Mouse (Mus musculus) lung, adult 2 months (tissue): ENCODE measurements at regions not wholly inside any gene's neighbourhood (a gene's known extent, or its start where the extent isn't known, plus 50 kb on each side); places are given as distances from the start of the nearest gene placed in this dataset.

ENCODE experiments used
- DNase-seq: peaks from one replicate; pipeline ENCODE4 v3.0.0; 2022
- H3K4me1 ChIP-seq: fragments of 200-500 bp; 2 replicates; pipeline ENCODE4 v1.6.1; 2011; ENCODE audit warnings: low read length; ENCODE audit not compliant: control insufficient read depth, insufficient read depth
- H3K4me3 ChIP-seq: fragments of 200-500 bp; replicated peaks from 2 replicates; pipeline ENCODE3; 2011; ENCODE audit warnings: low read depth, mild to moderate bottlenecking, control low read depth, low read length; ENCODE audit errors: extremely low read depth
- CTCF ChIP-seq: fragments of 200-500 bp; IDR thresholded peaks from 2 replicates; pipeline ENCODE4 v1.5.1; 2011; ENCODE audit warnings: mild to moderate bottlenecking, low read length, control low read depth; ENCODE audit not compliant: insufficient read depth
- POLR2A ChIP-seq: fragments of 200-500 bp; IDR thresholded peaks from 2 replicates; pipeline ENCODE4 v1.6.1; 2011; ENCODE audit warnings: low read depth, mild to moderate bottlenecking, control low read depth, low read length, borderline replicate concordance; ENCODE audit errors: extremely low read depth
- WGBS: fragments of 180-500 bp; shearing (Covaris S2); methylation state at CpG from one replicate; pipeline ENCODE4 v1.1.7; 2018; 5-methylcytosine and 5-hydroxymethylcytosine counted together

- DNase-seq = no peak
- no peak overlapping the region for H3K4me3 ChIP-seq
- TF ChIP-seq CTCF = no peak
- TF ChIP-seq POLR2A = no peak
- 46% methylated on average over 15 of the region's 15 CpGs for WGBS
- no peaks in the 10 kb centered on the region for H3K4me1 ChIP-seq
Observed at GRCm38 (mm10) chr9:113177181-113177917, 530.7 kb downstream of the Pdcd6ip start.

GRCm38 (mm10) chr9:113171767-113172405 lies 536.2 kb downstream of the Pdcd6ip start:
- DNase-seq = no peak
- Histone ChIP-seq H3K4me3 (no peak overlapping the region), H3K4me1 (no peaks in the 10 kb centered on the region)
- no peak for TF ChIP-seq POLR2A
- no peak for TF ChIP-seq CTCF
- 74% methylated on average over 5 of the region's 5 CpGs for WGBS

- Histone ChIP-seq H3K4me1 (no peaks in the 10 kb centered on the region), H3K4me3 (no peak overlapping the region)
- no peak for DNase-seq
- no peak for TF ChIP-seq CTCF
- TF ChIP-seq POLR2A = no peak
- 77% methylated on average over 12 of the region's 12 CpGs for WGBS
Observed at GRCm38 (mm10) chr9:113162897-113163874, 544.9 kb downstream of the Pdcd6ip start.

- 90% methylated on average over 2 of the region's 2 CpGs for WGBS
- no peak for DNase-seq
- Histone ChIP-seq H3K4me3 (no peak overlapping the region), H3K4me1 (no peaks in the 10 kb centered on the region)
- no peak for TF ChIP-seq CTCF
Observed at GRCm38 (mm10) chr9:113160011-113160410, 548.0 kb downstream of the Pdcd6ip start.

- WGBS = 77% methylated on average over 6 of the region's 6 CpGs
- no peak overlapping the region for H3K4me3 ChIP-seq
- TF ChIP-seq CTCF = no peak
- no peak for TF ChIP-seq POLR2A
- no peak for DNase-seq
- no peaks in the 10 kb centered on the region for H3K4me1 ChIP-seq
Observed at GRCm38 (mm10) chr9:113158080-113158479, 550.0 kb downstream of the Pdcd6ip start.

- no peak for TF ChIP-seq CTCF
- no peak for TF ChIP-seq POLR2A
- DNase-seq = no peak
- WGBS = 88% methylated on average over 17 of the region's 17 CpGs
Observed at GRCm38 (mm10) chr9:113157474-113158076, 550.5 kb downstream of the Pdcd6ip start.

GRCm38 (mm10) chr9:113156707-113157106 lies 551.4 kb downstream of the Pdcd6ip start:
- DNase-seq = no peak
- WGBS = 51% methylated on average over 3 of the region's 3 CpGs
- Histone ChIP-seq H3K4me3 (no peak overlapping the region), H3K4me1 (no peaks in the 10 kb centered on the region)
- TF ChIP-seq CTCF (no peak), POLR2A (no peak)

More at GRCm38 (mm10) chr9:113157474-113158076, 550.5 kb downstream of the Pdcd6ip start:
- Histone ChIP-seq H3K4me3 (no peak overlapping the region), H3K4me1 (no peaks in the 10 kb centered on the region)

- H3K4me3 ChIP-seq = no peak overlapping the region
- TF ChIP-seq POLR2A (no peak), CTCF (no peak)
- DNase-seq = no peak
- H3K4me1 ChIP-seq = no peaks in the 10 kb centered on the region
- WGBS = 59% methylated on average over 5 of the region's 5 CpGs
Observed at GRCm38 (mm10) chr9:113149084-113149483, 559.0 kb downstream of the Pdcd6ip start.

- 40% methylated on average over 2 of the region's 2 CpGs for WGBS
- H3K4me1 ChIP-seq = no peaks in the 10 kb centered on the region
- H3K4me3 ChIP-seq = no peak overlapping the region
- DNase-seq = no peak
- TF ChIP-seq POLR2A (no peak), CTCF (no peak)
Observed at GRCm38 (mm10) chr9:113146571-113146970, 561.5 kb downstream of the Pdcd6ip start.

GRCm38 (mm10) chr9:113145036-113145435 lies 563.0 kb downstream of the Pdcd6ip start:
- H3K4me1 ChIP-seq = no peaks in the 10 kb centered on the region
- H3K4me3 ChIP-seq = no peak overlapping the region
- no peak for TF ChIP-seq POLR2A
- DNase-seq = no peak
- 47% methylated on average over 2 of the region's 2 CpGs for WGBS
